24 mouse cellular contexts compared by ENCODE assay signal in genomic region chr14:37743048-37743447, GRCm38 (mm10).
A peak's percentile ranks its signal among the peaks of the same experiment; 100 is the strongest.
DNase-seq lines count a peak whose midpoint lies in the region; ATAC-seq and TF ChIP-seq lines count a peak whose summit lies in the region.
"Had no signal": no experiment of that assay in that cellular context is flagged by ENCODE, and none has a peak within 500 bp of the region (broad histone marks: within the 10 kb centered on the region; RNA-seq: fewer than 3 reads in every experiment).

No protein-coding gene starts in this region.

- no peak overlapping the region for H3K4me2 ChIP-seq in hindbrain, postnatal 0 days (ENCODE audit: low read depth, low read length)
- H3K4me2 ChIP-seq: embryonic facial prominence, embryonic 13.5 days; embryonic facial prominence, embryonic 15.5 days; forebrain, embryonic 12.5 days had no signal

- ATAC-seq in hindbrain, postnatal 0 days = no peak
- ATAC-seq in activated CD4-positive, CD25-positive, alpha-beta regulatory T cell, adult 4 months = no peak
- ATAC-seq: forebrain, embryonic 14.5 days; forebrain, embryonic 16.5 days; Patski had no signal

- DNase-seq in ES-CJ7 (ENCODE audit: low read depth, low spot score) = peak; percentile 89
- peak; percentile 94 for DNase-seq in R1 (ENCODE audit: low read depth, low spot score)
- peak; percentile 87 for DNase-seq in ZHBTc4 (ENCODE audit: low read depth, low spot score)
- no peak for DNase-seq in heart, postnatal 36 days
- no peak for DNase-seq in hindbrain, postnatal 0 days (ENCODE audit: low spot score)
- DNase-seq: adrenal gland, adult 8-10 months; adrenal gland, postnatal 14 days; adrenal gland, postnatal 36 days; cerebellum, adult 18-20 months; cerebellum, adult 8-10 months; cerebellum, adult 9-11 months; cerebellum, postnatal 14 days; cerebellum, postnatal 36 days; embryo, embryonic 11 days had no signal

- TF ChIP-seq CTCF in hindbrain, postnatal 0 days (IDR thresholded peaks at IDR 0.05; ENCODE audit: low read depth) = no peak

- H3K27me3 ChIP-seq in hindbrain, postnatal 0 days (ENCODE audit: insufficient read depth, low read length) = no peaks in the 10 kb centered on the region
- H3K27me3 ChIP-seq: embryonic facial prominence, embryonic 13.5 days; embryonic facial prominence, embryonic 15.5 days; forebrain, embryonic 12.5 days; Patski had no signal

- H3K27ac ChIP-seq in hindbrain, postnatal 0 days = no peak overlapping the region
- H3K27ac ChIP-seq: embryonic facial prominence, embryonic 13.5 days; embryonic facial prominence, embryonic 15.5 days; forebrain, embryonic 10.5 days; forebrain, embryonic 12.5 days had no signal

- no peak overlapping the region for H3K9ac ChIP-seq in hindbrain, postnatal 0 days (replicated peaks; ENCODE audit: low read length)
- H3K9ac ChIP-seq: embryonic facial prominence, embryonic 13.5 days; embryonic facial prominence, embryonic 15.5 days; forebrain, embryonic 12.5 days had no signal

- no peak overlapping the region for H3K4me3 ChIP-seq in hindbrain, postnatal 0 days (ENCODE audit: low read length)
- H3K4me3 ChIP-seq: embryonic facial prominence, embryonic 13.5 days; embryonic facial prominence, embryonic 15.5 days; erythroblast, embryonic 14.5 days; forebrain, embryonic 10.5 days; forebrain, embryonic 12.5 days had no signal

- H3K36me3 ChIP-seq in hindbrain, postnatal 0 days (ENCODE audit: insufficient read depth, low read length) = no peaks in the 10 kb centered on the region
- H3K36me3 ChIP-seq: embryonic facial prominence, embryonic 13.5 days; embryonic facial prominence, embryonic 15.5 days; forebrain, embryonic 10.5 days; forebrain, embryonic 12.5 days; G1E had no signal

- intact Hi-C loops in heart, postnatal 36 days (cut with DNase I) = no loop called here

- H3K9me3 ChIP-seq in hindbrain, postnatal 0 days (ENCODE audit: low read length) = no peaks in the 10 kb centered on the region
- H3K9me3 ChIP-seq: embryonic facial prominence, embryonic 13.5 days; embryonic facial prominence, embryonic 15.5 days; forebrain, embryonic 10.5 days; forebrain, embryonic 12.5 days had no signal

- no peaks in the 10 kb centered on the region for H3K4me1 ChIP-seq in hindbrain, postnatal 0 days (ENCODE audit: insufficient read depth, low read length)
- H3K4me1 ChIP-seq: embryonic facial prominence, embryonic 13.5 days; embryonic facial prominence, embryonic 15.5 days; forebrain, embryonic 10.5 days; forebrain, embryonic 12.5 days had no signal

Comparison
In these comparisons a context has a peak if more than half of its experiments do, and no peak if none do; other contexts are left out.
1. DNase-seq: peak in ES-CJ7 (single experiment), R1 (single experiment) and ZHBTc4 (single experiment); none in heart, postnatal 36 days (0 of 2) and hindbrain, postnatal 0 days (single experiment).